Mouse (Mus musculus) regulatory T cell (primary cell): ENCODE results near the gene Spcs3.

ENCODE experiments used
- in situ Hi-C: fragments of 300-600 bp; cut with MboI, MseI; formaldehyde crosslinking; loops from one replicate; pipeline ENCODE4 v1.15.1; 2025; ENCODE audit warnings: high pct_unique_total_duplicates

Spcs3 gene

DNA sequence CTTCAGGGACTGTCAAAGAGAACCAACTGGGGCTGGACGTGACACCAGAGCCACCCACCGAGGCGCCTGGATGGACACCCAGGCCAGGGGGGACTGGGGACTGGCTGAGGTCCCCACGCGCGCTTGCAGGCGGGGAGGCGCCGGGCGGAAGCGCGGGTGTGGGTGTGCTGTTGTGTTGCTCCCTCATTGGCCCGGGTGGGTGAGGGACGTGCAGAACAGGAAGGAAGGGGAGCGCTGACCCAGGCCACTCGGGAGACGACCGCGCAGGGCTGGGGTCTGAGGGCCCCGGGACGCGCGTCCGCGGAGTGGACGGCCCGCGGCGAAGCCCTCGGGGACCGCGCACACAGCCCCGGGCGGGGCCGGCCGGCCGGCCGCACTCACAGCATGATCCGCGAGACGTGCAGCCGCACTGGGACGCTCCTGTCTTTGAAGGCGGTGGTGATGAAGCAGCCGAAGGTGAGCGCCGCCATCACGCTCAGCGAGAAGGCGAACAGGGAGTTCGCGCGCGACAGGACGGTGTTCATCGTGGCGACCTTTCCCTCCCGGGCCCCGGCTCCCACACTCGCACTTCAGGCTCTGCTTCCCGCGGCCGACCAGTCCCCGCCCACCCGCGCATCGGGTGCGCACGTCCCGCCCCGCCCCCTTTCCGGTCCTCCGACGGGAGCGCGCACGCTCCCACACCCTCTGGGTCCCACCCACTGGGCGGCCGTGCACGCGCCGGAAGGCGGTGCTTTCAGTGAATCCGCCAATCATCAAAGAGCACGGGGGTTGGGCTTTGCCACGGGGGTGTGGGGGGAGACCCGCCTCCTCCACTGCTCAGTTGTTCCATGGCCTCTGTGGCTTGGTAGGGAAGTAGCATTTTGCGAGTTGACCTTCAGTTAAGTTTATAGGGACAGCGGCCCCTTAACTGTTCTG lies at the start of gene Spcs3, which contains the start of gene Asb5:
Gene Spcs3 (minus strand): TSS at position 617 of the 915 bp plus-strand sequence.
Gene Asb5 (plus strand): TSS at position 199 of the 915 bp plus-strand sequence.
- in situ Hi-C loops: loop anchor here (25.0 kb wide), 1 partner anchor 2008 kb away; no protein-coding TSS in a partner anchor

DNA sequence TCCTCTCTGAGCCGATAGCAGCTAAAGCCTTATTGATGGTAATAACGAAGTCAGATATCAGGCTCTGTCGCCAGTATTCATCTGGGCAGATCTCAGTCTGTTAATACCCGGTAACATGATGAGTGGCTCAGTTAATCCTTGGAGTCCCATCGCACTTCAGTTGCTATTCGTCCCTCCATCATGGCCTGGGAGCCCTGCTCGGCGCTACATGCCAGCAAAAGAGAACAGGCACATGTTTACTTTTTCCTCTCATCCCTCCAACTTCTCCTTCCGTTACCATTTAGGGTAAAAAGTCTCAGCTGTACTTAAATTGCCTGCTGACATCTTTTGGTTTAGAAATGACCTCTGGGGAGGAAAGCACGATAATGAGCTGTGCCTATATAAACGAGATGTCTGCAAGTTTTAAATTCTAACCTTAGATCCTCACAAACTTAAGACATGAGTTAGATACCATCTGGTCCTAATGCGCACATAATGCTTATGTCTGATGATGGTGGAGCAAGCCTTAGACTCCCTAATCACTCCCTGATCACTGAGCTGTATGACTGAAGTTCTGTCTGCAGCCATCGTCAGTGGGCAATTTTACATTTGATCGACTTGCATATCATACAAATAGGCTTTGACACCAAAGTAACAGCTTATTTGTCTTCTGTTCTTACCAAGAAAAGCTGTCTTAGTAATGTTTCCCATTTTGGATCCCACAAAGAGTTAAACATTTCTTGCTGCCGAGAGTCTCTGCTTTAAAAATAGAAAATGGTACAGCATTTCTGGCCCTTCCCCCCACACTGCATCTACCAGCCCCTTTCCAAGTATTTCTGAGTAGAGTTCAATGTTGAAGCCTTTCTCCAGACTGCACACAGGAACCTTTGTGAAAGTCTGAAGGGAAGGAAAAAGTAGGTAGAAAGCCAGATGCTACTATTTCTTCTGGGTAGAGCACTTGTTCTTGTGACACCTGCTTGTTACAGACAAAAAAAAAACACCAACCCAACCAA lies 41.1 kb upstream of the Spcs3 start:
- in situ Hi-C loops: no loop called here

DNA sequence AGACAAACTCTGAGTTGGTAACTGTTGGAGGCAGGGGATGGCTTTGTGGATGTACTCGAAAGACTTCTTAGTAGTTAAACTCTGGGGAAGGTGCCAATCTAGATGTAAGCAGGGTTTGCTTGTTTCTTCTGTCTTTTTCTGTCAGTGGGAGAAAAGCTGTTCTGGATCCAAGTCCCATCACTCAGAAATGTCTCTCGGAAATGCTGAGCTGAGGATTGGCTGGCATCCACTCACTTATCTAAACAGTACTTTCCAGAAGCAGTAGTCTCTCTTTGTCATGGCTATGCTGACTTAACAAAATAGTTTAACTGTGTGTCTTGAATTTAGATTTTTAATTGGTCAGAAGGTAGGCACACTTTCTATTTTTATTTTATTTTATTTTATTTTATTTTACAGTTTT lies 37.4 kb upstream of the Spcs3 start:
- in situ Hi-C loops: no loop called here

DNA sequence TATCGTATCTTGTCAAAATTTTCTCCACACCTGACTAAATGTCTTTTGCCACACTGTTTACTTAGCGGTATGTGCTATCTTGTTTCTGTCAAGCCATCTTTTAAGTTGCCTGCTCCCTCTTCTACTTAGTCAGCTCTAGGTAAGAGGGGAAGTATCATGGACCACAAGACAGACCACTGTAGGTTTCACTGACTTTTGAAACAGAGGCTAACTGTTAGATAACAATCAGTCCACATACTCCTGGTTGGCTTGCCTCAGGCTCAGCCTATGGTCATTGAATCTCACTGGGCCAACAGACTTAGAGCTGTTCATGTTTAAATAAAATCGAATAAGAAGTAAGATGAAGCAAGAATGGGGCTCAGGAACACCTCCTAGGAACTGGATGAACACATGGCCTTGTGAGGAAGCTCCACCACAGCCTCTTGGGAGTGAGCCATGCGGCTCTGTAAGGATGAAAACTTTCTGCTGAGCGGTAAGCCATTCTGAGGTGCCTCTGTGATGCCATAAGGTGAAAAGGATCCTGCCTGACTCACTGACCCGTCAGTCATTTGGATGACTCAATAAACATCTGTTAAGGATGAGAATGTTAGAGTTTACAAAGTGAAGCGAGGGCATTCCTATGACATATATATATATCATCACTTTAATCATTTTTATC lies 35.9 kb upstream of the Spcs3 start:
- in situ Hi-C loops: no loop called here

DNA sequence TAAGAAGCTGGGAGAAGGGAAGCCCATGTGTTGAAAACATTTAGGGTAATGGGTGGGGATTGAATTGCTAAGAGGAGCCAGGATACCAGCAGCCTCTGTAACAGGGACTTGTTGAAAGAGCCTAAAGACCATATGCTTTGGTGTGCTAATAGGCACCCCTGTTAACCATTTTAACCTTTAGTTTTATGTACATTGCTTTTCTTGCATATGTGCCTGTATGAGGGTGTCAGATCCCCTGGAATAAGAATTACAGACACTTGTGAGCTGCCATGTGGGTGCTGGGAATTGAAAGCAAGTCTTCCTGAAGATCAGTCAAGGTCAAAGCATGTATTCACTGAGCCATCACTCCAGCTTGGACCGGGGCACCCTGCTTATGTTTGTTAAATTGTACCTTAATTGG lies 35.4 kb upstream of the Spcs3 start:
- in situ Hi-C loops: no loop called here

DNA sequence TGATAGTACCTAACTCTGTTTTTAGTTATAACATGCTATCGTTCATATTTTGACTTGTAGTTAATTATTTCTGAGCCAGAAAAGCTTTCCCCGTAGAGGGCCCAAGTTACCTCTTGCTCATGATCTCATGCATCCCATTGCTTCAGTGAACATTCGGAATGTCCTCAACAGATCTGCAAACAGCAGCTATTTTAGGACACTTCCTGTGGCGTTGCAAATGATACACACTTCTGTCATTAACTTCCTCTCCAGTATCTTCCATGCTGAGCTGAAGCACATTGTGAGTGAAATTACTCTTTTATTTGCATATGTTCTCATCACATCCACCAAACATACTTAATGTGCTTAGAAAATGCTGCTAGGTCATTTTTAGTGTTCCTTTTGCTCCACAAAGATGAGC lies 32.3 kb upstream of the Spcs3 start:
- in situ Hi-C loops: no loop called here

DNA sequence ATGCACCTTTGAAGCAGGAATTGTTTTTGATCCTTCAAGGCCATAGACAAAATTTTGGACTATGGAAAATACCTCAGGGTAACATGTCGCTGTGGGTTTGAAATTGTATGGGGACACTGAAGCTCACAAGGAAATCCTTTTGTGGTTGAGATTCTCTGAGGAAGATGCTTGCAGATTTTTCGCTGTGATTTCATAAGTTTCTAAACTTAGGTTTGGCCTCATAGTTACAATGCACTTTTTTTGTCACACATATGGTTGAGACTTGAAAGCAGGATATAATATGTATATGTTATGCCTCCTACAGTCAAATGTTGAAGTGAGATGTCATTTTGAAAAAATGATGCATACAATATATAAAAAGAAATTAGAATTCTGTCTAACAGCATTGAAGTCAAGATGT lies 25.1 kb upstream of the Spcs3 start:
- in situ Hi-C loops: no loop called here

DNA sequence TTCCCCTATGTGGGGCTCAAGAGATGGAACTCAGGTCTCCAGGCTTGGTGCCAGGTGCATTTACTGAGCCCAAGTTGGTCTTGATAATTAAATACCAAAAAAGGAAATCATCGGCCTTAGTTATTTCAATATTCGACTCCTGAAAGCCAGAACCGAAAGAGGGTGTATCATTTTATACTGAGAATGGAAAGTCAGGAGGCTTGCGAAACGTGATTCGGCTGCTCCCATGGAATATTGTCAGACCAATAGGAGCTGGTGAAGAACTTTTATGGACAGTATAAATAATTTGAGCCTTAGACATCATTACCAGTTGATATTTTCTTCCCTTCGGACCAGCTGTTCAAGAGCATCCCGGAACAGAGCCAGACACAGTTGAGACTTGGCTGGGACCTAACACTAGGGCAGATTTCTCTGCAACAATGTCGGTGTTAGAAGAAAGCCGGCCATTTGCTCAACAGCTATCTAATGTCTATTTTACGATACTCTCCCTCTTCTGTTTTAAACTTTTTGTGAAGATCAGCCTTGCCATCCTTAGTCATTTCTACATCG lies 20.3 kb upstream of the Spcs3 start:
- in situ Hi-C loops: no loop called here

DNA sequence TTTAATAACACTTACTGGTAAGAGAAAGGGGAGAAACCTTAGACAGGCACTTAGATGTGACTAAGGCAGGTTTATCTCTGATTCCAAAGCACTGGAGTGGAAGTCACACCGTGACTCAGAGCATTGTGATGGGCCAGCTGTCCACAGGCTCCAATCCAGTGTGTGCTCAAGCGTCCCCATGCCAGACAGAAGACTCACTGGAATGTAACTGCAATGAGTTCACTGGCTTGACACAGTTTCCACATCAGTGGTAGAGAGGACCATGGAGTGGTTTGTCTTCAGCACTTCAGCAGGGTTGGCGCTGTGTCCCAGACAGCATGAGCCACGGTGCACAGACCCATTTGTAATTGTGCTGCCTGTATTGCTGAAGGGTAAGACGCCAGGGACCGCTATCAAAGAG lies 18.6 kb upstream of the Spcs3 start:
- in situ Hi-C loops: loop anchor here (25.0 kb wide), 1 partner anchor 1989 kb away; no protein-coding TSS in a partner anchor

DNA sequence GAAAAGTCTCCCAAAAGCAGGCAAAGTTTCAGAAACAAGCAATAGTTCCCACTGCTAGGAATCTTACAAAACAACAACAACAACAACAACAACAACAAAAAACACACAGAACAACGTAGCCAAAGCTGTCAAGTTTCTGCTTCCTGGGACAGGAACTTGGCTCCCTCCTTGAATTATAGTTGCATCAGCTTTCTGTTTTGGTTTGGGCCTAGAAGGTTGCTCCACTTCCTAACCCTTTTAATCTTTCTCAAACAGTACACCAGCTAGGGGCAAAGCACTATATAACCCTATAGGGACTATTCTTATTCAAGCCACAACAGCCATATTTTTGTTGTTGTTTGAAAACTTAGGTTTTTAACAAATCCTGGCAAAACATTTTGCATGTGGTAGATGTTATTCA lies 11.5 kb upstream of the Spcs3 start:
- in situ Hi-C loops: loop anchor here (25.0 kb wide), 1 partner anchor 1996 kb away; no protein-coding TSS in a partner anchor

DNA sequence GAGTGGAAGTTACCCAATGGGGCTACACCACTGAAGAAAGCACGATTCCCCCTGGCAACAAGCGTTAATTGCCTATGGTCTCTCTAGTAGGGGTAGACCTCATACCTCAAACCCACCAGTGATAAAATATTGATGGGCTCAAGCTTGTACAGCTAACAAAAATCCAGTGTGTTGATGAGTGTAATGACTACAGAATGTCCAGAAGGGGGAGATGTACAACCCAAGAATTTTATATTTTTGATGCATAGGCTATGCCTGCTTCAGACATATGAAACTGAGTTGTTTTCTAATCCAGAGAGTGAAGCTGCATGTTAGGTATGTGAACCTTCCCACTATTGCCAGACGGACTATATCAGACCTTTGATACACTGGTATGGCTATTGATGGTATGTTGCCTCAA lies 7.5 kb upstream of the Spcs3 start:
- in situ Hi-C loops: loop anchor here (25.0 kb wide), 1 partner anchor 2000 kb away; no protein-coding TSS in a partner anchor

DNA sequence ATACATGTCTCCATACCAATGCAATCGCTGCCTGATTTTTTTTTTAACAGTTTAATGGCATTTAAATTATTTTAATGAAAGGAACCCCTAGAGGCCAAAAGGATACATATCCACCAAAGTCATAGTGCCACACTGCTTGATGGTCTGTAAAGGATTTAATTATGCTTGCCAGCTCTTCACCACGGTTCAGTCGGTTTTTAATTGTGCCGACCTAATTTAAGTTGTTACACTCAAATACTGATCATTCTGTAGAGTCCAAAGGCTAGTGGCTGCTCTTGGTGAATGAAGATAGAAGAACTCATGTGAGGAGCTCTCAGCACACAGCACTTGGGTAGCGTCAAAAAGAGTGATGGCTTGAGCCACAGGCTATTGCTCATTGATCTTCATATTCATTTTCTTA lies 5.4 kb upstream of the Spcs3 start:
- in situ Hi-C loops: loop anchor here (25.0 kb wide), 1 partner anchor 2002 kb away; no protein-coding TSS in a partner anchor

DNA sequence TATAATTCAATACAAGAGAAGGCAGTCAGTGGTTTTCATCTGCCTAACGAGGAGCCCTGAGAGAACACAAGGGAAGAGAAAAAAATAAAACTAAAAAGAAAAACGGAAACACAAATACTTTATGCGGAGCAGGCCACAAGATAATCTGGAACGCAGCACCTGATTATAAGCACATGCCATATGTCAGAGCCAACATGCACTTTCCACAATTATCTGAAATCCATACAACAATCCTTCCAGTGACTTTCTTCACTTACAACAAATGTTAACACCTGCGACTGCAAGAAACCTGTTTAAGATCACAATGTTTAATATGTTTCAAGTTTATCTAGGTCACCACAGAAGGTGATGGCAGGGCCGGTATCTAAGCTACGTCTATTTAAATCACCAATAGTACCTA lies 1.2 kb downstream of the Spcs3 start:
- in situ Hi-C loops: loop anchor here (25.0 kb wide), 1 partner anchor 2009 kb away; no protein-coding TSS in a partner anchor

DNA sequence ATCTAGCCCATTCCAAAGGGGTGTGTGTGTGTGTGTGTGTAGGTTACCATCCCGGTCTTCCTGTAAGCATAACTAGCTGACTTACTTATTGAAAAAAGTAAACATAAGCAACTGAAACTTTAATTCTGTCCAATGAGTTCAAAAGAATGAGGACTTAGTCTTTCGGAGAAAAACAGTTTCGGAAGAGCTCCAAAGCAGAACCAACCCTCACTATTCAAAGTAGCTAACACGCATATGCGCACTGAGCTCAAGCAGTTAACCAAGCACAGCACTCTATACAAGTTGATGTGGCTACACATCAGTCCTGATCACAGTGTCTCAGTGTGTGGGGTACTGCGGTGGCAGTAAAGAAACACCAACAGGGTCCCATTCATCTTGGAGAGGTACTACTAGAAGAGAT lies 3.1 kb downstream of the Spcs3 start:
- in situ Hi-C loops: loop anchor here (25.0 kb wide), 1 partner anchor 2011 kb away; no protein-coding TSS in a partner anchor

DNA sequence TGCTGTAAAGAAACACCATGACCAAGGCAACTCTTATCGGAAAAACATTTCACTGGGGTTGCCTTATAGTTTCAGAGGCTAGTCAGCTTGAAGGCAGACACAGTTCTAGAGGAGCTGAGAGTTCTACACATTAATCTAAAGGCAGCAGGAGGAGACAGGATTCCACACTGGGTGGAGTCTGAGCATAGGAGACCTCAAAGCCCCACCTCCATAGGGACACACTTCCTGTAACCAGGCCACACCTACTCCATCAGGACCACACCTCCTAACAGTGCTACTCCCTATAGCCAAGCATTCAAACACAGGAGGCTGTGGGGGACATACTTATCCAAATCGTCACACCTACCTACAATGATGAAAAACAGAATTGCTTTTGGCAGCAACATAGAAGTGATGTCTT lies 4.2 kb downstream of the Spcs3 start:
- in situ Hi-C loops: loop anchor here (25.0 kb wide), 1 partner anchor 2012 kb away; no protein-coding TSS in a partner anchor

DNA sequence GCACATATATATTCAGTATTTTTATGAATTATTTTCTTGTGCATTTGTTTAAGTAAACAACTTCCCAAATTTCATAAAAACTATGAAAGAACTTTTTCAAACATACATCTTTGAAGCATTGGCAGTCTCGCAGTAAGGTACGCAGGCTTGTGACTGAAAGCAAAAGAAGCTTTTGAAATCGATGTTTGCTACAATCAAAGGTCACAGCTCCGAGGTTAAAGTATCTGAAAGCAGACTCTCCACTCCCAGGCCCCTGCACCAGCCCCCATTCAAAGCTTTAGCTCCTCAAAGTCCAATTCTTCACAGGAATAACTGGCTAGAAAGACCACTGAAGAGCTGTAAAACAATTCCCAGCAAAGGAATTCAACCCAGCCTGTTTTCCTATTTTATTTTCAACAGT lies 9.3 kb downstream of the Spcs3 start:
- in situ Hi-C loops: loop anchor here (25.0 kb wide), 1 partner anchor 592 kb away; no protein-coding TSS in a partner anchor

DNA sequence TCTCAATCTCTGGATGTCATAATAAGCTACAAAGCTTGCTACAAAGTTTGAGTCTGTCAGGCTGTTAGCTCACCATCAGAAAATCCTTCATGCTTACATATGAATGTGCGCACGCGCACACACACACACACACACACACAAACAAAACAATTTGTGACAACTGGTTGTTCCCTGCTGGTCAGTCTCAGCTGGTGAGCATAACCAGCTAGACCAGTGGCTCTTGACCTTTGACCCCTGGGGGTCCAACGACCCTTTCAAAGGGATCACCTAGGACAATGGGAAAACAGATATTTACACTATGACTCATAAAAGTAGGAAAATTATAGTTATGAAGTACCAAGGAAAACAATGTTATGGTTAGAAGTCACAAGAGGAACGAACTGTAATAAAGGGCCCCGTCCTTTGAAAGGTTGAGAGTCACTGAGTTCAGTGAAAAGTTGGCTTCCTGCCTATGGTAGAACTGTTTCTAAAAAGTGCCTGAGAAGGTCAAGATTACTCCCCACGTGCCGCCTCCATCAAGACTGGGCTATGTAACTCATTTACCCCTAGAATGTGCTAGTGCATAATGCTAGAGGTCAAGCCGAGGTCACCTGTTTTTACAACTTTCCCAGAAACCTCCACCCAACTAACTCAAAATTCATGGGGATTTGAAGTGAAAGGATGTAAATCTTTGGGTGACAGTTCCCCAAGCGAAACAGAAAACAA lies 10.9 kb downstream of the Spcs3 start:
- in situ Hi-C loops: loop anchor here (25.0 kb wide), 1 partner anchor 593 kb away; no protein-coding TSS in a partner anchor

DNA sequence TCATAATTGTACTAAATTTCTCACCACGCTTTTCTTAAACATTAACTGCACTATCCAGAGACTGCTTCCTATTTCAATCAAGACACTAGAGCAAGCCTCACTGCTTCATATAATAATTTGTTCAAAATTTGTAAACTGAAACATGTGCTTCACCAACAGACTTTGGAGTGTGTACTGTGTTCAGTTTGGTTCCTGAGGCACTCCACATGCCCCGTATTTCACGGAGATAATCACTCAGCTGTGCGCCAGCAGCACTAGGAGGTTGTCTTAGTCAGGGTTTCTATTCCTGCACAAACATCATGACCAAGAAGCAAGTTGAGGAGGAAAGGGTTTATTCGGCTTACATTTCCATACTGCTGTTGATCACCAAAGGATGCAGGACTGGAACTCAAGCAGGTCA lies 17.6 kb downstream of the Spcs3 start:
- in situ Hi-C loops: loop anchor here (25.0 kb wide), 1 partner anchor 600 kb away; no protein-coding TSS in a partner anchor

DNA sequence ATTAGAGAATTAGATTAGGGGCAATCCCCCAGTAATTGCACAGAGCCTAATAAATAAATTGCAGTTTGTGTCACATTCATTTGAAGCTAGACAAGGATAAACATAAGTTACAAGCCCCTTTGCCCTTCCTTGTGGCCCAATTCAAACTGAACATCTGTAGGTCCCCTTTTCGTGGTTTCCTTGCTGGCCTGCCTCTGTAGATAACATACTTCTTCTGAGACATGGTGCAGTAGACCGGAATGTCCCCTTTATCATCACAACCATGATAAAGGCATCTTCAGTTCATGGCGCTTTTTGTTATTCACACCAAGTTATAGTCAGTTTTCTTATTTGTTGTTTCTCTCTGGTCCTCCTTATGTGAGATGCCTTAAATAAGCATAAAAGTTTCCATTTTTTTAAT lies 18.0 kb downstream of the Spcs3 start:
- in situ Hi-C loops: loop anchor here (25.0 kb wide), 1 partner anchor 601 kb away; no protein-coding TSS in a partner anchor

DNA sequence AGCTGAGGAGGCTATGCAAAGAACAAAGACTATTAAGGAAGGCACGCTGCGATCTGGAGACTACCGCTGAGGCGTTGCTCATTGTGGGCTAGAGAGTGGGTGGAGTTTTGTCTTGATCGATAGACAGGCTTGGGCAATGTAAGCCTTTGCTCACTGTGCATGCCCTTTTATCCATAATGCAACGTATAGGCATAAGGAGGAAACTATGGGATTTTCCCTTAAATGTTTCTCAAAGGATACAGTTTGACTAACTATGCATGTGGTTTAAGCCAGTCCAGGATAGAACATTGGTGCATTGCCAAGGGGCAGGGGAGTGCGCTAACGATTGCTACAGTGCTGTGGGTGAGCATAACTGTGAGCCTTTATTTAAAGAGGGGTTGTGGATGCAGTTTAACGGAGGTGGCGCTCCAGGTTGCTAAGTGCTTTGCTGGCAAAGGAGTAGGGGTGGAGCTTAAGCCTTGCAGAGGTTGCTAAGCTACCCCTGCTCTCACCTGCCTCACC lies 20.5 kb downstream of the Spcs3 start:
- in situ Hi-C loops: loop anchor here (5.0 to 25.0 kb wide), 2 partner anchors 153 to 603 kb away; no protein-coding TSS in a partner anchor
